Mouse (Mus musculus) heart, postnatal 10 days (tissue): ENCODE measurements around the gene Milr1. TPM values are rescaled to one million over a fixed set of nuclear protein-coding genes. Genes with fewer than 3 reads are reported as not detected.
A peak's percentile ranks its signal among the peaks of the same experiment; 100 is the strongest.
"Not testable (repeated sequence)": the region's sequence is repeated elsewhere in the genome, so short reads cannot be mapped to it uniquely, and the experiment has no call there.

Experiments used
- DNase-seq, 2 experiments: peaks; one replicate each; pipeline ENCODE4 v3.0.0; 2021
- intact Hi-C: fragments of 180-260 bp; cut with DNase I; formaldehyde crosslinking; loops from one replicate; pipeline ENCODE4 v1.15.1; 2025
- microRNA-seq, 2 experiments: library from miRNA; unstranded; fragments of <30 nt; microRNA quantifications; one replicate each; pipeline ENCODE4 v1.2.0; 2022
- total RNA-seq, 2 experiments: library from RNA; stranded (reverse); gene quantifications; 2 replicates each; pipeline ENCODE4 v1.2.3; 2021

The Milr1 gene
- total RNA-seq, 2 experiments from 2014 or later = 0.94 to 1.1 TPM

DNA sequence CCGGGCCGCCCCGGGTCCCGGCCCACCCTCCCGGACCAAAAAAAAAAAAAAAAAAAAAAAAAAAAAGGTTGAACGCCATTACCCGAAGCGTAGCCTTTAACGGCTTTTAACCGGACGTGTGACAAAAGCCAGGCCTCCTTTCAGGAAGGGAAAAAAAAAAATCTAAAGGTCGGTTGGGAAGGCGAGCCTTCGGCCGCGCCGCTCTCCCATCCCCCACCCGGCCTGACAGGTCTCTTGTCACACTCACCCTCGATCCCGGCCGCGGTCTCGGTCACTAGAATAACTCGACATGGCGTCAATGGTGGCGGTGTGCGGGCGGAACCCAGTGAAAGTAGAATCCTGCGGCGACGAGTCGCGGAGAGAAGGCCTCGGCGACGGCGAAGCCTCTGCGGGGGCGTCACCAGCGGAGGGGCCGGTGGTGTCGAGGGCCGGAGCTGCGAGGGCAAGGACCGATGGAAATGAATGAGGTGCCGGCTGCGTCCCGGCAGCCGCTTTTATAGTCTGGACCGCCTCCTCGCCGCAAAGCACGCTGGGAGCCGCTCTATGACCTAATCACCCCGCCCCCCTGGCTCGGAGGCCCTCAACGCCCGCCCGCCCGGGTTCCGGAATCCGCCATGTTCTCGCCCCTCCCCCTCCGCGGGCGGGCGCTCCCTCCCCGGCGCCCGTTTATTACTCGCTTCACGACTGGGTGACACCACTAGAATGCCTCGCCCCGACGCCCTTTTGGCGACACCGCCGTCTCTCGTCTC lies 37.2 kb downstream of the Milr1 start:
- intact Hi-C loops = loop anchor here (5.0 kb wide), 2 partner anchors 129 to 194 kb away; no protein-coding TSS in a partner anchor
- peak; percentile 99 to 100 for DNase-seq

GRCm38 (mm10) chr11:106788775-106789459 lies 37.9 kb downstream of the Milr1 start, which contains the start of the genes Ddx5 and Cep95:
Gene Ddx5 (minus strand): TSS chr11:106789185.
Gene Cep95 (plus strand): TSS chr11:106789252.
- DNase-seq = peak; percentile 99
- intact Hi-C loops = loop anchor here (5.0 kb wide), 2 partner anchors 128 to 193 kb away; no protein-coding TSS in a partner anchor

DNA sequence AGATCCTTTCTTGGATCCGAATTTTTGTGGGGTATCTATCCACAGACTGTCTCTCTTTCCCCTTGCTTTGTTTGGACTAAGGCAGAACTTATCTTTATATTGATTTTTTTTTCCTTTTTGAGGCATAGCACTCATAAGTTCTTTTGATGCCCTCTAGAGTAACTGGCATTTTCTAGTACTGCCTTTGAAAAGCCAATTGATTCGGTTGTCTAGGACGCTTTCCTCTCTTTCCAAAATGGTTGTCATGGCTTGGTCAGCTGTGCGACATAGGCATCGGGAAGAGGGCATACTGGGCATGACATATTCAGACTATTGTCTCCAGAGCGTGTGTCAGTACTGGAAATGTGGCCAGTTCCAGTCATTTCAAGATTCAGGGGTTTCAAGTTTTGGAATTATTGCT lies 38.6 kb downstream of the Milr1 start:
- intact Hi-C loops = loop anchor here (5.0 kb wide), 2 partner anchors 128 to 193 kb away; no protein-coding TSS in a partner anchor

DNA sequence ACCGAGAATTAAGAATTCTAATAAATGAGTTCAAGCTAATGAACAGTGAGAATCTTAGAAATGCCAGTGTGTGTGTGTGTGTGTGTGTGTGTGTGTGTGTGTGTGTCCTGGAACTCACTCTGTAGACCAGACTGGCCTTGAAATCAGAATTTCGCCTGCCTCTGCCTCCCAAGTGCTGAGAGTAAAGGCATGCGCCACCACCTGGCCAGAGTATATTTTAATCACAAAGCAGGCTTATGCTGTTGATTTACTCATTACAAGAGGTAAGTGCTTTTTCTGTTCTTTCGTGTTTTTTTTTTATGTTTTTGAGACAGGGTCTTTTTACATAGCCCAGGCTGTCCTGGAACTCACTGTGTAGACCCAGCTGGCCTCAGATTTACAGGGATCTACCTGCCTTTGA lies 42.8 kb downstream of the Milr1 start:
- intact Hi-C loops = no loop called here

More for the DNA sequence above, 38.6 kb downstream of the Milr1 start:
- DNase-seq = peak; percentile 32

GRCm38 (mm10) chr11:106795679-106796078 lies 44.7 kb downstream of the Milr1 start:
- peak in 1 of 2 experiments; percentile 26 for DNase-seq
- intact Hi-C loops = no loop called here

More for the DNA sequence above, 42.8 kb downstream of the Milr1 start:
- DNase-seq = no peak

DNA sequence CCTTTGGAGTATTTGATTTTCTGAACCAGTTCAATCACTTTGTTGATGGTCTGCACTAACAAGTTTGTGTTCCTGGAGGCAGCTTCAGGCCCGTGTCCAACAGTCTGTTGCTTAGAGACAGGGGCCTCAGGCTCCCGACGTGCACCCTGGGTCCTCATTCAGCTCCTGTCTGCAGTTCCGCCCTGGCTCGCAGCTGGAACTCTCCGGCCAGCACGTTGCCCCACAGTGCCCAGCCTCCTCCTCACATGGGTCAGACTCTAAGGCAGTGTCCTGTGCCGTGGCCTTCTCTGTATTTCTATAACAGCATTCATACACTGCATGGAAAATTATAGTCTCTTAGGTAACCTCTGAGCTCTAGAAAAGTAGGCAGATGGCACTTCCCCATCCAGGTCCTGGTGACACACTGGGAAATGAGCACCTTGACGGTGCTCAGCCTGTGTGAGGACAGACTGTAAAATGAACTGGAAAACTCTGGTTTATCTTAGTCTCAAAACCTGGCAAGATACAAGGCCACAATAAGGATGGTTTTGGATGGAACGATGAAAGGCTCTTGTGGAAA lies 51.1 kb downstream of the Milr1 start:
- intact Hi-C loops = no loop called here
- DNase-seq = no peak

- intact Hi-C loops, DNase-seq: not testable (repeated sequence)
These were observed 56.4 kb downstream of the Milr1 start for GRCm38 (mm10) chr11:106807442-106807841.

DNA sequence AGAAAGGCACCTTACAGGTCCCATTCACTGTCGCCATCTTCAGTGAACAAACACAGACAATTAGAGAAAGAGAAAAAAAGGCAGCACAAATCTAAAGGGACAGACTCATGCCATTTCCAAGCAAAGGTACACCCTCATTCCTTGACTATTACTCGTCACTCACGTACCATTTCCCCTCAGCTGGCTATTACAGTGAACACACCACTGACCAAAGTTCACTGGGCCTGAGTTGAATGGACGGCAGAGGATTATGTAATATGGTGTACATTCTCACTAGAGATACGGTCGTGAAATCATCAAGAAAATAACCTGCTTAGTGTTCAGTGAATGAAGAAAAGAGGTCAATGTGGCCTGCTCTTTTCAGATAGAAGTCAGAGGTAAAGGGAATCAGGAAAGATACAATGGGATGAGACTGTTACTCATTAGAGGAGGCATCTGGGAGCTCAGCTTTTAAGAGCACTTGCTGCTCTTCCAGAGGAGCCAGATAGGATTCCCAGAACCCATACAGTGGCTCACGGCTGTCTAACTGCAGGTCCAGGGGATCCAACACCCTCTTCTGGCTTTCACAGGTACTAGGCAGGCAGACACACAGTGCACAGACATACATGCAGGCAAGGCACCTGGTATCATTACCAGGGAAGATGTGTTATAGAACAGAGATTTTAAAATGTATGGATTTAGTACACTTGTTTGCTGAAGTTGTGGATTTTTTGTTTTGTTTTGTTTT lies 61.5 kb downstream of the Milr1 start:
- DNase-seq = no peak
- intact Hi-C loops = no loop called here

- intact Hi-C loops = no loop called here
- DNase-seq = no peak
These were observed 63.7 kb downstream of the Milr1 start for GRCm38 (mm10) chr11:106814601-106815320.

- DNase-seq = no peak
- intact Hi-C loops = no loop called here
These were observed 64.3 kb downstream of the Milr1 start for GRCm38 (mm10) chr11:106815331-106815730.

- intact Hi-C loops = no loop called here
- no peak for DNase-seq
These were observed 64.7 kb downstream of the Milr1 start for GRCm38 (mm10) chr11:106815761-106816160.

- DNase-seq = no peak
- intact Hi-C loops = no loop called here
These were observed 65.3 kb downstream of the Milr1 start for GRCm38 (mm10) chr11:106816316-106816715.

GRCm38 (mm10) chr11:106817156-106817555 lies 66.1 kb downstream of the Milr1 start:
- no peak for DNase-seq
- intact Hi-C loops = no loop called here

- intact Hi-C loops = no loop called here
- no peak for DNase-seq
These were observed 66.8 kb downstream of the Milr1 start for GRCm38 (mm10) chr11:106817808-106818207.

GRCm38 (mm10) chr11:106818341-106818740 lies 67.3 kb downstream of the Milr1 start:
- peak; percentile 32 to 45 for DNase-seq
- intact Hi-C loops = no loop called here

Small RNA genes lying within 50 kb of the gene (microRNA-seq; reads per million reads assigned to microRNA genes)
- gene Gm25994 (0 reads per million in 2 experiments), gene Mir3064 (10.9 to 22.2 reads per million in 2 experiments)

Other genes starting within 250 kb of the Milr1 start
- 10 to 100 TPM; 40.1 to 40.3 TPM for gene Tex2, start 137.8 kb upstream of the Milr1 start, total RNA-seq
- gene Pecam1, start 598 bp upstream of the Milr1 start, total RNA-seq = 100 to 1,000 TPM; 214 to 220 TPM
- gene Polg2, start 28.3 kb downstream of the Milr1 start, total RNA-seq = 1 to 10 TPM; 3.7 to 4.3 TPM
- 100 to 1,000 TPM; 513 to 524 TPM for gene Ddx5, start 38.0 kb downstream of the Milr1 start, total RNA-seq
- gene Cep95, start 38.0 kb downstream of the Milr1 start, total RNA-seq = 10 to 100 TPM in 1 of 2 experiments, 1 to 10 TPM in 1; 7.7 to 10.5 TPM
- gene Smurf2, start 169.5 kb downstream of the Milr1 start, total RNA-seq = 10 to 100 TPM; 38.8 to 46.9 TPM
- gene Kpna2, start 248.3 kb downstream of the Milr1 start, total RNA-seq = 100 to 1,000 TPM; 104 to 112 TPM